Mouse (Mus musculus) liver, adult 2 months (tissue): ENCODE data around the gene Neu2. TPM values are rescaled to one million over a fixed set of nuclear protein-coding genes. Genes with fewer than 3 reads are reported as not detected.

Experiments
- DNase-seq: peaks from one replicate; pipeline ENCODE4 v3.0.0-alpha.2; 2011; ENCODE audit warnings: low read depth, low spot score; ENCODE audit errors: extremely low read depth
- H3K27ac ChIP-seq: fragments of 200-500 bp; replicated peaks from 2 replicates; pipeline ENCODE4 v1.5.1; 2012; ENCODE audit warnings: low read depth, mild to moderate bottlenecking, control low read depth, inconsistent platforms, low read length; ENCODE audit not compliant: insufficient read depth
- H3K27me3 ChIP-seq: fragments of 200-500 bp; 2 replicates; pipeline ENCODE4 v1.6.1; 2012; ENCODE audit warnings: mild to moderate bottlenecking, moderate library complexity, low read length, inconsistent platforms; ENCODE audit not compliant: control insufficient read depth, insufficient read depth
- H3K36me3 ChIP-seq: fragments of 200-500 bp; 2 replicates; pipeline ENCODE4 v1.6.1; 2012; ENCODE audit warnings: low read length, inconsistent platforms; ENCODE audit not compliant: control insufficient read depth, insufficient read depth
- H3K4me1 ChIP-seq: fragments of 200-500 bp; 2 replicates; pipeline ENCODE4 v1.6.1; 2011; ENCODE audit warnings: low read length; ENCODE audit not compliant: control insufficient read depth, insufficient read depth
- H3K4me3 ChIP-seq: fragments of 200-500 bp; 2 replicates; pipeline ENCODE4 v1.5.1; 2011; ENCODE audit warnings: low read depth, mild to moderate bottlenecking, control low read depth, low read length, moderate library complexity; ENCODE audit not compliant: insufficient read depth
- H3K79me2 ChIP-seq: fragments of 200-500 bp; 2 replicates; pipeline ENCODE4 v1.6.1; 2012; ENCODE audit warnings: inconsistent platforms, mild to moderate bottlenecking, low read length, moderate library complexity; ENCODE audit not compliant: control insufficient read depth, insufficient read depth
- H3K9ac ChIP-seq: fragments of 200-500 bp; 2 replicates; pipeline ENCODE4 v1.6.1; 2012; ENCODE audit warnings: low read depth, mild to moderate bottlenecking, control low read depth, inconsistent platforms, low read length
- CTCF ChIP-seq: fragments of 200-500 bp; IDR thresholded peaks from 2 replicates; pipeline ENCODE4 v1.5.1; 2011; ENCODE audit warnings: low read depth, low read length, control low read depth
- POLR2A ChIP-seq: fragments of 200-500 bp; IDR thresholded peaks from 2 replicates; pipeline ENCODE4 v1.6.1; 2011; ENCODE audit warnings: low read length, control low read depth; ENCODE audit not compliant: insufficient read depth; ENCODE audit errors: extremely low read depth
- WGBS: fragments of 180-500 bp; shearing (Covaris S2); methylation state at CpG from one replicate; pipeline ENCODE4 v1.1.7; 2018; 5-methylcytosine and 5-hydroxymethylcytosine counted together
- polyA plus RNA-seq: library from polyadenylated mRNA; depleted of rRNA; stranded (reverse); fragments of >200 nt; gene quantifications from 2 replicates; pipeline ENCODE4 v1.2.3, GENCODE M21; 2012
- total RNA-seq: library from RNA; depleted of rRNA; stranded (reverse); fragments of >200 nt; gene quantifications from 2 replicates; pipeline ENCODE4 v1.2.3, GENCODE M21; 2014

Gene Neu2
- total and polyA plus RNA-seq, 2 experiments, result 3.0 to 3.1 TPM

GRCm38 (mm10) chr1:87507857-87508256 is 1.8 kb upstream of the Neu2 start:
- Histone ChIP-seq H3K27me3 (0 out of 2 replicates have a peak, but pooled peaks cover 2% of the 10 kb centered on the region), H3K4me3 (no peak overlapping the region), H3K27ac (no peak overlapping the region), H3K4me1 (no peaks in the 10 kb centered on the region), H3K9ac (no peak overlapping the region), H3K79me2 (no peaks in the 10 kb centered on the region), H3K36me3 (no peaks in the 10 kb centered on the region)
- DNase-seq, result peak; percentile 5
- TF ChIP-seq CTCF, result no peak
- TF ChIP-seq POLR2A, result no peak
- WGBS, result 56% methylated on average over 6 of the region's 6 CpGs

GRCm38 (mm10) chr1:87508591-87509560 is 813 bp upstream of the Neu2 start:
- Histone ChIP-seq H3K4me3 (no peak overlapping the region), H3K79me2 (no peaks in the 10 kb centered on the region), H3K4me1 (no peaks in the 10 kb centered on the region), H3K9ac (no peak overlapping the region), H3K27me3 (0 out of 2 replicates have a peak, but pooled peaks cover 2% of the 10 kb centered on the region), H3K27ac (no peak overlapping the region), H3K36me3 (no peaks in the 10 kb centered on the region)
- DNase-seq, result no peak
- 74% methylated on average over 26 of the region's 26 CpGs for WGBS
- TF ChIP-seq CTCF (no peak), POLR2A (no peak)

GRCm38 (mm10) chr1:87510166-87510691 is 540 bp downstream of the Neu2 start:
- DNase-seq, result no peak
- Histone ChIP-seq H3K4me3 (peak overlapping the region; percentile 34; the same call in 1 of the 2 replicates), H3K36me3 (no peaks in the 10 kb centered on the region), H3K9ac (no peak overlapping the region), H3K27ac (no peak overlapping the region), H3K79me2 (no peaks in the 10 kb centered on the region; the same call in 1 of the 2 replicates), H3K4me1 (no peaks in the 10 kb centered on the region), H3K27me3 (0 out of 2 replicates have a peak, but pooled peaks cover 2% of the 10 kb centered on the region)
- TF ChIP-seq POLR2A (no peak), CTCF (no peak)
- WGBS, result 12% methylated on average over 40 of the region's 61 CpGs

DNA sequence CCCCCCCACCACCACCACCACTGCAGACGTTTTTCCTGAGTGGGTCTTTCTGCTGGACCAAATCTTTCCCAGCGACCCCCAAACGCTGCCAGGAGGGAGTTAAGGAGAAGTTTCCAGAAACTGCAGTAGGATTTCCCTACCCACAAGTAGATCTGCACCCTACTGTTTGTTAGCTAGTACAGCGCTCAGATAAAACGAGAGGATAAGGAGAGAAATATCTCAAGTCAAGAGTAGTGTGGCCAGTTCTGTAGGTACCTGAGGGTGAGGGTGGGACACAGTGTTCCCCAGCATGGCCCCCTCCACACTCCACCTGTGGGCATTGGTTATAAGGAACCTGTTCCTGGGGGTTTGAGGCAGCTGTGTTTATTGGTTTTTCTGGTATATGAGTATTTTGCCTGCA is 1.2 kb downstream of the Neu2 start:
- no peaks in the 10 kb centered on the region for H3K4me1 ChIP-seq
- 43% methylated on average over 5 of the region's 5 CpGs for WGBS
- no peaks in the 10 kb centered on the region for H3K36me3 ChIP-seq
- H3K9ac ChIP-seq, result no peak overlapping the region
- H3K27ac ChIP-seq, result no peak overlapping the region
- TF ChIP-seq POLR2A, result no peak
- no peak for TF ChIP-seq CTCF
- no peak for DNase-seq
- no peak overlapping the region for H3K4me3 ChIP-seq
- no peaks in the 10 kb centered on the region; the same call in 1 of the 2 replicates for H3K79me2 ChIP-seq
- 0 out of 2 replicates have a peak, but pooled peaks cover 2% of the 10 kb centered on the region for H3K27me3 ChIP-seq

- Histone ChIP-seq H3K36me3 (no peaks in the 10 kb centered on the region), H3K79me2 (peaks cover 10% of the 10 kb centered on the region; the same call in 1 of the 2 replicates), H3K4me1 (no peaks in the 10 kb centered on the region), H3K27ac (no peak overlapping the region), H3K4me3 (no peak overlapping the region), H3K27me3 (no peaks in the 10 kb centered on the region), H3K9ac (no peak overlapping the region)
- DNase-seq, result no peak
- no peak for TF ChIP-seq POLR2A
- TF ChIP-seq CTCF, result no peak
These were observed 10.8 kb downstream of the Neu2 start for GRCm38 (mm10) chr1:87520467-87520866.
